Mouse (Mus musculus): ENCODE data around the gene Prss8. TPM values are rescaled to one million over a fixed set of nuclear protein-coding genes. Genes with fewer than 3 reads are reported as not detected.

The Prss8 gene
- not detected in 2 replicates for polyA plus RNA-seq (2012; ENCODE audit: insufficient read depth, insufficient read length, low replicate concordance, missing spikeins)

DNA sequence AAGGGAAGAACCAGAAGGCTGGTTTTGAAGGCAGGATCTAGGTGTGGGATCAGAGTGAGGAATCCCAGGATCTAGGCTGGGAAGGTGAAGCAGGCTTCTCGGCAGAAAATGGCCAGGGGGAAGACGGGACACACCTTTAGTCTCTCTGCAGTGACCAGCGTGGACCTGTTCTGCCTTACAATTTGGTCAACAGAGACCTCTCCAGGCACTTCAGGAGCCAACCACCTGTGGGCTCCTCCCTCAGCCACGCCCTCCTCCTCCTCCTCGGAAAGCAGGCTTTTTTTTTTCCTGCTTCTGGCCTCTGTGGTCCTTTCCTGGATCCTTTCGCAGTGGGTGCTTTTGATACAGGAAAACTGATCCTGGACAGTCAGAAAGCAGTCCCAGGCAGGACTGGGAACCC is at the start of gene Prss8:
Gene Prss8, minus strand, starts transcription at position 182 of the 400 bp plus-strand sequence.
- H3K4me1 ChIP-seq (ENCODE audit: control insufficient read depth, insufficient read depth, low read length): peaks cover 14% of the 10 kb centered on the region
- no peak within 1 kb of the TSS for H3K27ac ChIP-seq (ENCODE audit: insufficient read depth, low read depth, low read length)
- 34% methylated on average over 6 of the region's 6 CpGs for WGBS
- H3K4me3 ChIP-seq (ENCODE audit: insufficient read depth, low read depth, low read length): no peak within 1 kb of the TSS
- TF ChIP-seq POLR2A (IDR thresholded peaks at IDR 0.05; ENCODE audit: insufficient read depth, low read depth, low read length): no peak
- no peak for TF ChIP-seq CTCF (IDR thresholded peaks at IDR 0.05; ENCODE audit: insufficient read depth, low read depth, low read length)

DNA sequence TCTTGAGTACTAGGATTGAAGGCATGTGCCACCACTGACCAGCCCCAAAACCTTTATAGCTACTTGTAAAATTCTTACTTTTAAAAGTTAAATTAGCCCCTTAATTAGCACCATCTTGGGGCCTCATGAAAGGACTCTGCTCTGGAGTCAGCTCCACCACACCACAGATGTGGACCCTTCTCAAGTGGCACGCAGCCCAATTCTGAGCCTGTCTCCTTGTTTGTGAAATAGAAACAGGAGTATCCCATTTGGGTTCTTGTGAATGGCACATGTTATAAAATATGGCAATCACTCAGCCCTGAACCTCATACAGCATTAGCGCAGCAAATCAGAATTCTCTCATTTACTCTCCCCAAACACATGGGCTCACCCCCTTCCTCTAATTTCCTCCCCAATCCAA is 49.0 kb upstream of the Prss8 start:
- Histone ChIP-seq H3K4me1 (ENCODE audit: control insufficient read depth, insufficient read depth, low read length) (no peaks in the 10 kb centered on the region), H3K4me3 (ENCODE audit: insufficient read depth, low read depth, low read length) (no peak overlapping the region), H3K27ac (ENCODE audit: insufficient read depth, low read depth, low read length) (no peak overlapping the region)
- TF ChIP-seq POLR2A (IDR thresholded peaks at IDR 0.05; ENCODE audit: insufficient read depth, low read depth, low read length): no peak
- no peak for TF ChIP-seq CTCF (IDR thresholded peaks at IDR 0.05; ENCODE audit: insufficient read depth, low read depth, low read length)
- WGBS: 97% methylated on average over 2 of the region's 2 CpGs

DNA sequence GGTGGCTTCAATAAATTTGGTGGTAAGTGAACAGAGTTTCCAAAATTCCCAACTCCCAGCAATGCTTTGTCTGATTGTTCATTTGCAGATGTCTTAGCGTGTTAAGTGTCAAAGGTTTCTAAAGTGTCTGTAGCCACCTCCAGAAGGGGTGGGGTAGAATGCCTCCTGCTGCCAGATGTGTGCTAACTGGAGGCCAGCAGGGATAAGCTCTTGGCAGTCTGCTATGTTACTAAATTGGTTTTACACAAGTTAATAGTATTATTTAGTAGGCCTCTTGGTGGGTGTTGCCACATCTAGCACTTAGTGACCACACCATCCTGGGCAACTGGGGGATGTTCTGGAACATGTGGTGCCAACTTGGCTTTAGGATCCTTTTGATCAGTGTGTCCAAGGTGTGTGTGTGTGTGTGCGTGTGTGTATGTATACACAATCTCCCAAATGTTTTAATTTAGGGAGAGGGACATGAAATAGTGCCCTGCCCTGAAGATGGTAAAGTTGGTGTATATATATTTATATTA is 44.6 kb upstream of the Prss8 start:
- TF ChIP-seq POLR2A (IDR thresholded peaks at IDR 0.05; ENCODE audit: insufficient read depth, low read depth, low read length) (no peak), CTCF (IDR thresholded peaks at IDR 0.05; ENCODE audit: insufficient read depth, low read depth, low read length) (no peak)
- no peak overlapping the region for H3K27ac ChIP-seq (ENCODE audit: insufficient read depth, low read depth, low read length)
- no peak overlapping the region for H3K4me3 ChIP-seq (ENCODE audit: insufficient read depth, low read depth, low read length)
- 59% methylated on average over 2 of the region's 2 CpGs for WGBS
- H3K4me1 ChIP-seq (ENCODE audit: control insufficient read depth, insufficient read depth, low read length): peaks cover 5% of the 10 kb centered on the region; the same call in 1 of the 2 replicates

DNA sequence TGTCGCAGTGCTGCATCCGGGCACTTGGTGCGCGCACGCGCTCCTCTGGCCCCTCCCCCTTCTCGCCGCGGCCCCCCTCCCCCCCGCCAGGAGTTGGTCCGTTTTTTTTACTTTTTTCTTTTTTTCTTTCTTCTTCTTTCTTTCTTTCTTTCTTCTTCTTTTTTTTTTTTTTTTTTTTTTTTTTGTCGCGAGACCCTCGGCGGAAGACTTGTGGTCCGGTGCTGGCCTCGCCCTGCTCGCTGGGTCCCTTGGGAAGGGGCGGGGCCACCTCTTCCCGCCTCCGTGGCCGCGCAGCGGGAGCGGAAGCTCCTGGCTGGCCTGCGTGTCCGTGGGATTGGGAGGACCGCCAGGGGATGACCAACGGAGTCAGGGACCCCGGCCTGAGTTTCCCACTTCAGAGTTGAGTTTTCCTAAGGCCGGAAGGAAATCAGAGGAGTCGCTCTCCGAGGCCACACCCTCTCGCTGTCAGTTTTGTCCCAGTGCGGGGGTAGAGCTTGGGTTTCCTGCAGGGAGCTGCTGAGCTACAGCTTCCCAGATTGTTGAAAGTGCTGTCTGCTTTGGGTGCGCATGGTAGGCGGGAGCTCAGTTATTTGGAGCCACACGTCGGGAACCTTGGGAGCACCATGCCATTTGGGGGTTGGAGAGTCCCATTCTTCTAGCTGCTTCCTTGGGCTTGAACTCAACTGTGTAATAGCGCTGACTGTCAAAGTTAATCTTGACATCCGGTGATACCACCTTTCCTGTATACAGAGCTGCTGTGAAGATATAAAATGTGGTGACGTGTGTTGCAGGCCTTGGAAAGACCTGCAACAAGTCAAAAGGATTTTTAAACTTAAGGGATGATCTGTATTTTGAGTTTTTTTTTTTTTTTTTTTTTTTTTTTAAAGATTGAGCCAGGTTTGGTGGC is 38.3 kb upstream of the Prss8 start:
- no peak overlapping the region for H3K27ac ChIP-seq (ENCODE audit: insufficient read depth, low read depth, low read length)
- TF ChIP-seq POLR2A (IDR thresholded peaks at IDR 0.05; ENCODE audit: insufficient read depth, low read depth, low read length) (no peak), CTCF (IDR thresholded peaks at IDR 0.05; ENCODE audit: insufficient read depth, low read depth, low read length) (no peak)
- H3K4me3 ChIP-seq (ENCODE audit: insufficient read depth, low read depth, low read length): peak overlapping the region; percentile 95
- WGBS: under 1% methylated on average over 42 of the region's 42 CpGs
- H3K4me1 ChIP-seq (ENCODE audit: control insufficient read depth, insufficient read depth, low read length): peaks cover 8% of the 10 kb centered on the region

DNA sequence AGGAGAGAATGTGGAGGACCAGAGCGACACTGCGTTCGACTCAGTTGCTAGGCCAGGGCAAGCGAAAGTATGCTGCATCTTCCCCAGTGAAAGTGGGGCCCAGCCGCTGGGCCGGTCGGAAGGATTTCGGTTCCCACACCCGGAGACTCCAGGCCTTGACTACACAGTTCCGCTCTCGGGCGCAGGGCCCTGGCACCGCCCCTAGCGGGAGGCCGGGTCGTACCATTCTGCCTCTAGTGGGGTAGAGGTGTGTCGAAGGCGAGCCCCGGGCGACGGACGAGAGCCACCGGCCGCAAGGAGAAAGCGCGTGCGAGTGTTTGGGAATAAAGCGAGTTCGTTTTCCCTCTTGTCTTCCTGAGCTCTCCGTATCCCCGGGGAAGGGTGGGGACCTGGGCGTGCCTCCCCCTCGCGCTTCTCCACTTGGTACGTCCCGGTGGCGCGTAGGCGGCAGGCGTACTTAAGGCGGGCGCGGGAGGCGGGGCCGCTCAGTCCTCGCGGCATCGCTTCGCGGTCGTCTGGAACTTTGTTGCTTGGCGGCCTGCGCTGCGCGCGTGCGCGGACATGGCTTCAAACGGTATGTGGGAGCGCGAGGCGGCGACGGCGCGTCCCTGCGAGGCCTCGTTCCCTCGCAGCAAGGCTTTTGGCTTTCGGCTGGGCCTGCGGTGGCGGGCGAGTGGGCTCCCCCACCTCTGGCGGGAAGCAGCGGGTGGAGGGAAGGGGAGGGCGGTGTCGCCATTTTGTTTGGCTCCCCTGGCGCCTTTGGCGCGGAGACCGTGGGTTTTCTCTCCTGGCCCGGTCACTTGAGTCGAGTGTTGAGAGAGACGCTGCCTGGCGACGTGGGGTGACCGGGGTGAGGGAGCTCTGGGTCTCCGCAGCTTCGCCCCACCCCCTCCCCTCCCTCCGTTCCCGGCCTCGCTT is 37.4 kb upstream of the Prss8 start, which contains the start of gene Fus:
Gene Fus, plus strand, starts transcription at position 454 of the 918 bp plus-strand sequence.
- Histone ChIP-seq H3K4me1 (ENCODE audit: control insufficient read depth, insufficient read depth, low read length) (peaks cover 5% of the 10 kb centered on the region; the same call in 1 of the 2 replicates), H3K4me3 (ENCODE audit: insufficient read depth, low read depth, low read length) (peak within 1 kb of the TSS; percentile 95), H3K27ac (ENCODE audit: insufficient read depth, low read depth, low read length) (peak within 1 kb of the TSS; percentile 99)
- WGBS: under 1% methylated on average over 92 of the region's 92 CpGs
- peak; percentile 99 for TF ChIP-seq POLR2A (IDR thresholded peaks at IDR 0.05; ENCODE audit: insufficient read depth, low read depth, low read length)
- TF ChIP-seq CTCF (IDR thresholded peaks at IDR 0.05; ENCODE audit: insufficient read depth, low read depth, low read length): no peak

DNA sequence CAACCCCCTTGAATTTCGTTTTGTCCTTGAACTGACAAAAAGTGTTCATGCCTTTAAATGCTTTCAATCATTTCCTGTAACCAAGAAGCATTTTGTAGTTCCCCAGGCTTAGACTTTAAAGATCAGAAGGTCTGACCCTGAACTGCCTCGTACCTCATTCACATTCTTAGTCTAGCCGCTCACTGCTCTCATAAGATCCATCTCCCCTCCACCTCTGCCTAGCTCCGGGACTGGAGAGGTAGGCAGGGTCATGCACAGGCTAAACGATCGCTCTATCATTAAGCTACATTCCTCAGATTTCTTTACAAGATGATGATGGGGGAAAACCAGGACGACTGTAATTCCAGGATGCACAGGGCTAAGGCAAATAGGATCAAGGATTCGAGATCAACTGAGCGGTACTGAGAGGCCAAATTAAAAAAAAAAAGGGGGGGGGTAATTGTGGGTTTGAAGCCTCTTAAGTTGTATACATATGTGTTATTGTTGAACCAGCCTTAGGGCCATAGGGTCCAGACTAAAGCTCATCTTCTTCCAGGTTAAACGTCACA is 36.5 kb upstream of the Prss8 start:
- TF ChIP-seq POLR2A (IDR thresholded peaks at IDR 0.05; ENCODE audit: insufficient read depth, low read depth, low read length) (no peak), CTCF (IDR thresholded peaks at IDR 0.05; ENCODE audit: insufficient read depth, low read depth, low read length) (no peak)
- WGBS: 8% methylated on average over 10 of the region's 10 CpGs
- peak overlapping the region; percentile 83 for H3K4me3 ChIP-seq (ENCODE audit: insufficient read depth, low read depth, low read length)

DNA sequence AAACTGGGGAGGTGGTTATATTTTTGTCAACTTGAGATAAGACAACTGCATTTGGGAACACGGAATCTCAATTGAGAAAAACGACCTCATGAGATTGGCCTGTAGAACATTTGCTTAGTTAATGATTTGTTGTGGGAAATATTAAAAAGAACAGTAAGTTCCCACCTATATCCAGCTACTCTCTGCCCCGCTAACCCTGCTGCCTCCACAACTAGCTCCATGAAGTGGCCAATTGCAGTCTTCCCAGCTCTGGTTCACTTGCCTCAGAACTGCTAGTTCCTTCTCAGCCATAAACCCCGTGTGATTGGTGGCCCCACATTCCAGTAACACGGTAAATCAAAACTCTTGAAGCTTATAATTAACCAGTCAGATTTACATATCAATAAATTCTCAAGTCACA is 29.5 kb upstream of the Prss8 start:
- Histone ChIP-seq H3K4me3 (ENCODE audit: insufficient read depth, low read depth, low read length) (no peak overlapping the region), H3K27ac (ENCODE audit: insufficient read depth, low read depth, low read length) (no peak overlapping the region), H3K4me1 (ENCODE audit: control insufficient read depth, insufficient read depth, low read length) (no peaks in the 10 kb centered on the region)
- TF ChIP-seq CTCF (IDR thresholded peaks at IDR 0.05; ENCODE audit: insufficient read depth, low read depth, low read length) (no peak), POLR2A (IDR thresholded peaks at IDR 0.05; ENCODE audit: insufficient read depth, low read depth, low read length) (no peak)
- 49% methylated on average over 5 of the region's 5 CpGs for WGBS

More for the DNA sequence above, 36.5 kb upstream of the Prss8 start:
- Histone ChIP-seq H3K27ac (ENCODE audit: insufficient read depth, low read depth, low read length) (peak overlapping the region; percentile 99), H3K4me1 (ENCODE audit: control insufficient read depth, insufficient read depth, low read length) (peaks cover 5% of the 10 kb centered on the region; the same call in 1 of the 2 replicates)

DNA sequence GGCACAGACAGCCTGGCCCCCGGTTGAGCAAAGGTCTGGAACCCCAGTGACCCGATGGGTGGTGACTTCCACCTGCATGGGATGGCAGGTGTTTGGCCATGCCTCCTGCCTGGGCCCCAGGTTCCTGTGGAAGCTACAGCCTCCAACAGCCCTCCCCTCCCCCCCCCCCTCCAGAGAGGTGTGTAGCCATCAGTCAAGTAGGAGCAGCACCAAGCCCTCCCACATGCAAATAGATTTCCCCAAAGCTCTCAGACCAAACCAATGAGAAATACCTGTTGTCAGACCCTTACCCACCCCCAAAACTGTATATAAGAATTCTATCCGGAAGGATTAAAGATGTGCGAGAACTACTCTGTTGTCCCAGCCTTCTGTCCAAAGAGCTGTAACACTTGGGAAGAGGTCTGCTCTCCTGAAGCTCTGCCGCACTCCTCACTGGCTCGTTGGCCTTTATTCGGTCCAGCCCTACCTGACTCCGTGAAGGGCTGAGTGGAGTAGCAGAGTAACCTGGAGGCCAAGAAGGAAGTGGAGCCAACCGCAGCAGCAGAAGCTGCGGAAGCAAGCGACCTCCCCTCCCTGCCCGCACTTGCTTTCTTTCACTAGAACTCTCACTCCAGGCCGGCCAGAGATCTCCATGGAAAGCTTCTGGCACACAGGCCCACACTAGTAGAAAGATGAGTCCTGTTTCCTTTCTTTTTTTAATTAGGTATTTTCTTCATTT is 23.1 kb upstream of the Prss8 start:
- TF ChIP-seq CTCF (IDR thresholded peaks at IDR 0.05; ENCODE audit: insufficient read depth, low read depth, low read length) (no peak), POLR2A (IDR thresholded peaks at IDR 0.05; ENCODE audit: insufficient read depth, low read depth, low read length) (no peak)
- Histone ChIP-seq H3K4me3 (ENCODE audit: insufficient read depth, low read depth, low read length) (no peak overlapping the region), H3K27ac (ENCODE audit: insufficient read depth, low read depth, low read length) (no peak overlapping the region), H3K4me1 (ENCODE audit: control insufficient read depth, insufficient read depth, low read length) (no peaks in the 10 kb centered on the region)
- WGBS: 55% methylated on average over 13 of the region's 13 CpGs
